Mouse (Mus musculus) liver, embryonic 16.5 days (tissue): Measurements from ENCODE around the gene Scnm1. TPM values are rescaled to one million over a fixed set of nuclear protein-coding genes. Genes with fewer than 3 reads are reported as not detected.
"Not testable (repeated sequence)": the region's sequence is repeated elsewhere in the genome, so short reads cannot be mapped to it uniquely, and the experiment has no call there.

Experiments used
- ATAC-seq: fragments of 200-750 bp; cut with Nextera tagmentation; 2 replicates; pipeline ENCODE4 v1.8.0; 2017; ENCODE audit warnings: low read depth, mild to moderate bottlenecking, moderate number of reproducible peaks, moderate library complexity
- H3K27ac ChIP-seq: fragments of 300-500 bp; sonication (generic); 2 replicates; pipeline ENCODE4 v1.5.1; 2014; ENCODE audit warnings: mild to moderate bottlenecking, low read length
- H3K27me3 ChIP-seq: fragments of 300-500 bp; sonication (generic); 2 replicates; pipeline ENCODE4 v1.6.1; 2014; ENCODE audit warnings: low read depth, low read length, mixed read lengths; ENCODE audit not compliant: control insufficient read depth, insufficient read depth
- H3K36me3 ChIP-seq: fragments of 300-500 bp; sonication (generic); 2 replicates; pipeline ENCODE4 v1.6.1; 2014; ENCODE audit warnings: mild to moderate bottlenecking; ENCODE audit not compliant: control insufficient read depth, insufficient read depth
- H3K4me1 ChIP-seq: fragments of 300-500 bp; sonication (generic); 2 replicates; pipeline ENCODE4 v1.6.1; 2014; ENCODE audit warnings: low read depth, low read length, mixed read lengths; ENCODE audit not compliant: control insufficient read depth
- H3K4me2 ChIP-seq: fragments of 300-500 bp; sonication (generic); 2 replicates; pipeline ENCODE4 v1.6.1; 2014; ENCODE audit warnings: low read depth, low read length, mixed read lengths
- H3K4me3 ChIP-seq: fragments of 300-500 bp; sonication (generic); 2 replicates; pipeline ENCODE4 v1.5.1; 2014; ENCODE audit warnings: low read depth, mild to moderate bottlenecking, low read length
- H3K9ac ChIP-seq: fragments of 300-500 bp; sonication (generic); 2 replicates; pipeline ENCODE4 v1.6.1; 2014; ENCODE audit warnings: low read depth, low read length
- H3K9me3 ChIP-seq: fragments of 300-500 bp; sonication (generic); replicated peaks from 2 replicates; pipeline ENCODE4 v1.6.1; 2016; ENCODE audit warnings: low read length; ENCODE audit not compliant: control insufficient read depth
- WGBS: fragments of 180-500 bp; shearing (Covaris S2); extraction: QIAGEN DNeasy Blood & Tissue Kit; methylation state at CpG from one replicate; pipeline ENCODE4 v1.1.7; 2014; ENCODE audit not compliant: insufficient replicate concordance; 5-methylcytosine and 5-hydroxymethylcytosine counted together
- polyA plus RNA-seq: library from polyadenylated mRNA; unstranded; fragments of >200 nt; fragmentation: Nextera tagmentation; extraction: Ambion mirVana; gene quantifications from 2 replicates; pipeline ENCODE4 v1.2.1, GENCODE M21; 2015

Scnm1 gene
- polyA plus RNA-seq, 1 experiment from 2014 or later: 24.7 TPM

GRCm38 (mm10) chr3:95140289-95140595, 6.4 kb upstream of the Scnm1 start:
- Histone ChIP-seq H3K36me3 (no peaks in the 10 kb centered on the region), H3K9me3 (no peaks in the 10 kb centered on the region), H3K27me3 (no peaks in the 10 kb centered on the region), H3K4me2 (0 out of 2 replicates have a peak overlapping the region, but pooled peaks have one; percentile 12), H3K4me1 (peaks cover 23% of the 10 kb centered on the region), H3K27ac (peak overlapping the region; percentile 3; the same call in 1 of the 2 replicates), H3K4me3 (no peak overlapping the region), H3K9ac (no peak overlapping the region)
- WGBS: 69% methylated on average over 18 of the region's 18 CpGs
- ATAC-seq: no peak

- peaks cover 28% of the 10 kb centered on the region for H3K4me1 ChIP-seq
- no peaks in the 10 kb centered on the region for H3K36me3 ChIP-seq
- no peaks in the 10 kb centered on the region for H3K27me3 ChIP-seq
- WGBS: 65% methylated on average over 25 of the region's 25 CpGs
- H3K27ac ChIP-seq: peak overlapping the region; percentile 3; the same call in 1 of the 2 replicates
- no peak; the same call in 1 of the 2 replicates for ATAC-seq
- 0 out of 2 replicates have a peak overlapping the region, but pooled peaks have one; percentile 12 for H3K4me2 ChIP-seq
- H3K4me3 ChIP-seq: no peak overlapping the region
- no peak overlapping the region for H3K9ac ChIP-seq
- no peaks in the 10 kb centered on the region for H3K9me3 ChIP-seq
Measured at GRCm38 (mm10) chr3:95139586-95140288, 5.9 kb upstream of the Scnm1 start.

DNA sequence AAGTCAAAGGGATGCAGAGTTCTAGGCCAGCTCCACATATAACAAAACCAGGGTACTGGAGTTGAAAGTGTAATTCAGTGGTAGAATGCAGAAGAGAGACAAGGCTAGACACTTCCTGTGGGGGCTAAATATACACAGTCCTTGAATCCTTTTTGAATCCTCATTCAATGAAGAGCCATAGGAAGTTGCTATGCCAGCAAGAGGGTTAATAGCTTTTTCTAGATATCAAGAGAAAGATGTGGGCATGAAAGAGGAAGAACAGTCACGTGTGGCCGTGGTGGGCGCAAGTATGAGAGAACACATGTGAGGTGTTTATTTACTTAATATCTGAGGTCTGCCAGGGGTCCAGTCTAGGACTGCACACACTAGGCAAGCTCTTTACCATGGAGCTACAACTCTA, 2.5 kb upstream of the Scnm1 start:
- no peaks in the 10 kb centered on the region for H3K27me3 ChIP-seq
- ATAC-seq: no peak
- H3K9me3 ChIP-seq: no peaks in the 10 kb centered on the region
- no peak overlapping the region for H3K4me3 ChIP-seq
- no peak overlapping the region for H3K4me2 ChIP-seq
- peaks cover 3% of the 10 kb centered on the region; the same call in 1 of the 2 replicates for H3K36me3 ChIP-seq
- peaks cover 26% of the 10 kb centered on the region for H3K4me1 ChIP-seq
- no peak overlapping the region for H3K9ac ChIP-seq
- WGBS: 46% methylated on average over 3 of the region's 3 CpGs
- peak overlapping the region; percentile 9 for H3K27ac ChIP-seq

GRCm38 (mm10) chr3:95135433-95136052, 1.7 kb upstream of the Scnm1 start:
- Histone ChIP-seq H3K4me2 (peak overlapping the region; percentile 78), H3K9me3 (no peaks in the 10 kb centered on the region), H3K9ac (peak overlapping the region; percentile 64; the same call in 1 of the 2 replicates), H3K27me3 (no peaks in the 10 kb centered on the region), H3K36me3 (peaks cover 3% of the 10 kb centered on the region; the same call in 1 of the 2 replicates), H3K4me1 (peaks cover 26% of the 10 kb centered on the region), H3K27ac (peak overlapping the region; percentile 11), H3K4me3 (peak overlapping the region; percentile 62)
- ATAC-seq: no peak
- WGBS: 24% methylated on average over 7 of the region's 7 CpGs

DNA sequence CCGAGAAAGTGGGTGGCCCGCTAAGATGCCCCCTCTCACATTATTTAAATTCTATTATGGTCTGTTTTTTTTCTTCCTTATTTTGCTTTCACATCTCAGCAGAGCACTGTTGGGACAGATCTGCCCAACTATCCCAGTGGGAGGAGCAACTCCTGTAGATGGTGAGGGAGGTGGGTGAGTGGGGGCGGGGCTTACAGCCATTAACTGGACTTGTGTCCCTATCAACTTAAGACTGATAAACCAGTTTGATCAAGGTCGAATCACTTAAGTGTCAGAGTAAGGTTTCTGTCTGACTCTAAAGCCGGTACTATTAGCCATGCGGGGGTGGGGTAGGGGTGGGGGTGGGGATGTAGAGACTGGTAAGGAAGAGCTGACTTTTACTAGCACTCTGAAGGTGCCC, 1.2 kb upstream of the Scnm1 start:
- peaks cover 5% of the 10 kb centered on the region; the same call in 1 of the 2 replicates for H3K36me3 ChIP-seq
- H3K4me3 ChIP-seq: peak overlapping the region; percentile 62
- ATAC-seq: peak; percentile 49
- H3K4me2 ChIP-seq: peak overlapping the region; percentile 78
- H3K9me3 ChIP-seq: no peaks in the 10 kb centered on the region
- peaks cover 26% of the 10 kb centered on the region for H3K4me1 ChIP-seq
- 8% methylated on average over 6 of the region's 6 CpGs for WGBS
- H3K9ac ChIP-seq: peak overlapping the region; percentile 64
- no peaks in the 10 kb centered on the region for H3K27me3 ChIP-seq
- H3K27ac ChIP-seq: peak overlapping the region; percentile 64

DNA sequence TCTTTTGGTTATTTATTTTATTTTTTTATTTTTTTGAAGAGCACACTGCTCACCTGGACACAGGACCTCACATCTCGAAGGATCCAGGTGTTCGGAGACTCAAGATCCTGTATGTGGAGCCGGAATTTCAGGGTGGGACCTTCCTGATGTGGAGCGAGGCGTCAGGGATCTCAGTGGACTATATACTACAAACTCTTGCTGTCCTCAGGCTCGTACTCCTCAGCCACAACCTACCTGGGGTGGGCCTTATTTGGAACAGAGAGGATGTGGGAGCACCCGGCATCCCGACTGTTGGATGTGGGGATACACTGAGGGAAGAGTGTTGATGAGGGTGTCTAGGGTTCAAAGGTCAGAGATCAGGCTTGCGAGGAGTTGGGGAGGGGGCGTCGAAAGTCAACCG, 322 bp upstream of the Scnm1 start:
- no CpG with 5 or more reads among the region's 12 CpGs for WGBS
- not testable (repeated sequence) for H3K4me2 ChIP-seq, H3K27me3 ChIP-seq, H3K9ac ChIP-seq, H3K9me3 ChIP-seq, H3K36me3 ChIP-seq, H3K27ac ChIP-seq
- H3K4me1 ChIP-seq: peaks cover 26% of the 10 kb centered on the region
- ATAC-seq: peak; percentile 41
- H3K4me3 ChIP-seq: peak overlapping the region; percentile 72

DNA sequence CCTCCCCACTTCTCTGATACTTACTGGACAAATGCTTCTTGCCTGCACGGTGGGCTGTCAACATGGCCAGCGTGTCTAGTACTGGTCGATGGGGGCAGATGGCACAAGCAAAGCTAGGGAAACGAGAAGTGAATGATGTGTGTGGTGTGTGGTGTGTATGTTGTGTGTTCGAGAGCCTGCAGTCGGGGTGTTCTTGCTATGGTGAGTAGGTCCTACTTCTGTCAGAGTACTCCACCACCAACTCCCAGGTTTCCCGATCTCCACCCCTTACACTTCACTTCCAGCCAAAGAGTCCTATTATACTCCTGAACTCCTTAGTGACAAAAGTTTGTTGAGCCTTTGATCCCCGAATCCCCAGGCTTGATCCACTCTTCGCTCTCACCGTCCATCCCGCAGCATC, 635 bp downstream of the Scnm1 start:
- Histone ChIP-seq H3K9me3 (no peaks in the 10 kb centered on the region), H3K4me1 (peaks cover 26% of the 10 kb centered on the region), H3K4me2 (peak overlapping the region; percentile 95), H3K27ac (peak overlapping the region; percentile 85; the same call in 1 of the 2 replicates), H3K36me3 (peaks cover 5% of the 10 kb centered on the region; the same call in 1 of the 2 replicates), H3K4me3 (peak overlapping the region; percentile 72), H3K27me3 (no peaks in the 10 kb centered on the region), H3K9ac (peak overlapping the region; percentile 75)
- ATAC-seq: no peak
- 55% methylated on average over 11 of the region's 11 CpGs for WGBS

DNA sequence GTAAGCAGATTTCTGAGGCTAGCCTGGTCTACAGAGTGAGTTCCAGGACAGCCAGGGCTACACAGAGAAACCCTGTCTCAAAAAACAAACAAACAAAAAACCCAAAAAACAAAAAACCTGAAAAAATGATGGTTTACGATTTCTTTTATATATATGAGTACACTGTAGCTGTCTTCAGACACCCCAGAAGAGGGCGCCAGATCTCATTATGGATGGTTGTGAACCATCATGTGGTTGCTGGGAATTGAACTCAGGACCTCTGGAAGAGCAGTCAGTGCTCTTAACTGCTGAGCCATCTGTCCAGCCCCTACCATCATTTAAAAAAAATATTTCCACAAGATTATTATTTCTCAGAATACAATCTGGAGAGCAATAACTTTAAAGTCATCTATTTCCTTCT, 1.4 kb downstream of the Scnm1 start:
- not testable (repeated sequence) for ATAC-seq, H3K9ac ChIP-seq, H3K36me3 ChIP-seq, H3K4me3 ChIP-seq, H3K27me3 ChIP-seq, H3K4me2 ChIP-seq, H3K27ac ChIP-seq, H3K9me3 ChIP-seq
- H3K4me1 ChIP-seq: peaks cover 26% of the 10 kb centered on the region
- 68% methylated on average over 2 of the region's 2 CpGs for WGBS

- Histone ChIP-seq H3K4me2 (no peak overlapping the region), H3K27ac (no peak overlapping the region), H3K9ac (no peak overlapping the region), H3K9me3 (no peaks in the 10 kb centered on the region), H3K4me1 (peaks cover 11% of the 10 kb centered on the region), H3K27me3 (no peaks in the 10 kb centered on the region), H3K36me3 (peaks cover 5% of the 10 kb centered on the region; the same call in 1 of the 2 replicates), H3K4me3 (no peak overlapping the region)
- no peak for ATAC-seq
- WGBS: 73% methylated on average over 5 of the region's 5 CpGs
Measured at GRCm38 (mm10) chr3:95130081-95130480, 3.7 kb downstream of the Scnm1 start.
